Mouse (Mus musculus): ENCODE measurements around the gene Ocln.
"Not testable (repeated sequence)": the region's sequence is repeated elsewhere in the genome, so short reads cannot be mapped to it uniquely, and the experiment has no call there.

Gene Ocln

DNA sequence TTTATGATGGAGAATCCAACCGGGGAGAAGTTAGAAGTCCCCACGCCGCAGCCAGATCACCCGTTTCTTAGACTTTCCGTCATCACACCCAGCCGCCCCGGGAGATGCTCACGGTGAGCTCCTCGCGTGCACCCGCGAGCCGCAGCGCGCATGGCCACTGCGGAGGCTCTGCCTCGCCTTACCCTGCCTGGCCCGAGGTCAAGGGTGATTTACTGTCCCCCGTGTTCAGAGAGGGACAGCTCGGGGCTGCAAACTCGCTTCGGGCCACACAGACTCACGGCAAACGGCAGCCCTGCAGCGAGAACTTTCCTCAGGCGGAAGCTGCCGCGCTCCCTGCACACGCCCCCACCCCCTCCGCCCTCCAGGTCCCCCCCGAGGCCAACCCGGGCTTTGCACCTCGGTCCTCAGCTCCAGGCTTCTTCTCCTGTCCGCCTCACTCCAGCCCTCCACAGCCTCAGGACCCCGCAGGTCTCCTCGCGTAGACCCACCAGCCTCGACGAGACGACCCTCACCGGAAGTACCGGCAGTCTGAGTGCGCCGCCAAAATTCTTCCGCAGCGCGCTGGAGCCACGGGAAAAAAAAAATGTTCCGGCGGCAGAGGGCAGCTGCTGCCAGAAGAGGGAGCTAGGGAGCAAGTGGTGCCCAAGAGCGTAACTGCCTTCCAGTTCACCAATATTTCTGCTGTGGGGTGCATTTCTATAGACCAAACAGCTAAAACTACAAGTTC, 60.3 kb downstream of the Ocln start, which contains the start of gene Gtf2h2:
Gene Gtf2h2, minus strand, starts transcription at position 519 of the 727 bp plus-strand sequence.
- DNase-seq (ENCODE audit: low spot score in 2 of 2): peak; percentile 70 to 76

DNA sequence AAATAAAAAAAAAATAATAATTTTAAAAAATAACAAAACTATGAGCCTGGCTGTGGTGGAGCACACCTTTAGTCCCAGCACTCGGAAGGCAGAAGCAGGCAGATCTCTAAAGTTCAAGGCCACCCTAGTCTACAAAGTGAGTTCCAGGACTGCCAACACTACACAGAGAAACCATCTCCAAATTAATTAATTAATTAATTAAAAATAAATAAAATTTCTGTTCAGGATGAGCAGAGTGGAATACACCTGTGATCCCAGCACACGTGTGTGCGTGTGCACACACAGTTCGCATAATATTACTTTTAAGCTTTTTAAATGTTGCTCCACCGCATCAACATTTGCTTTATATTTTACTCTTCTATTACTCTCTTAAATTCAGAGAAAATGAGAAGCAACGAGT, 60.9 kb downstream of the Ocln start:
- DNase-seq (ENCODE audit: low spot score in 2 of 2): no peak

DNA sequence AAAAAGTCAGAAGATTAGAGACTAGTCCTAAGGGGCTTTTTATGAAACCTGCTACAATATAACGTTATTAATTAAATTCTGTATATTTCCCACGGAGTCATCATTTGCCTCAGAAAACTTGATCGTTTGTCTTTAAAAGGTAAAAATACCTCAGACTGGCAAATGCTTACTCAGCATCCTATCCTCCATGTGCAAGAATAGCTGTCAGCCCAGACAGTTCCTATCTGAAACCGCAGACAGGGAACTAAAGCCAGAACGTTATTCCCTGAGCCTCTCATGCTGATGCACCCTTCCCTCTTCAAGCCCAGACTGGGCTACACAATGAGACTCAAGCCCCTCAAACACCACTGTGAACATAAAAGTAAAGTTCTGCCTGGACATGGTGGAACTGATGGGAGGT, 62.1 kb downstream of the Ocln start:
- no peak for DNase-seq (ENCODE audit: low spot score in 2 of 2)

DNA sequence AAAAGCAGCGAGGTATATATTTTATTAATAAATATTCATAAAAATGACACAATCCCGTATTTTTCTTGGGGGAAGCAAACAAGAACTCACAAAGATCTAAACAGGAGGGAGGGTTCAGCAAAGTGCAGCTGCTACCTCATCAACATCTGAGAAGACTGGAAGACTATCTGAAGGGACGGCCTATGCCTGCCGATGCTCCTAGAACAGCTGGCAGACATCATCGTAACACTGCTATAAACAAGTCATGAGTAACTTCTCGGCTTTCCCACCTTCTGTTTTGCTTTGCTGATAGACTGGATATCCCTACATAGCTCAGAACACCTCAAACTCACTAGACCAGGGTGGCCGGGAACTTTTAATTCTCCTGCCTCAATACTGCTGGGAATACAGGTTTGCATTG, 68.9 kb downstream of the Ocln start:
- DNase-seq (ENCODE audit: low spot score in 2 of 2): no peak

DNA sequence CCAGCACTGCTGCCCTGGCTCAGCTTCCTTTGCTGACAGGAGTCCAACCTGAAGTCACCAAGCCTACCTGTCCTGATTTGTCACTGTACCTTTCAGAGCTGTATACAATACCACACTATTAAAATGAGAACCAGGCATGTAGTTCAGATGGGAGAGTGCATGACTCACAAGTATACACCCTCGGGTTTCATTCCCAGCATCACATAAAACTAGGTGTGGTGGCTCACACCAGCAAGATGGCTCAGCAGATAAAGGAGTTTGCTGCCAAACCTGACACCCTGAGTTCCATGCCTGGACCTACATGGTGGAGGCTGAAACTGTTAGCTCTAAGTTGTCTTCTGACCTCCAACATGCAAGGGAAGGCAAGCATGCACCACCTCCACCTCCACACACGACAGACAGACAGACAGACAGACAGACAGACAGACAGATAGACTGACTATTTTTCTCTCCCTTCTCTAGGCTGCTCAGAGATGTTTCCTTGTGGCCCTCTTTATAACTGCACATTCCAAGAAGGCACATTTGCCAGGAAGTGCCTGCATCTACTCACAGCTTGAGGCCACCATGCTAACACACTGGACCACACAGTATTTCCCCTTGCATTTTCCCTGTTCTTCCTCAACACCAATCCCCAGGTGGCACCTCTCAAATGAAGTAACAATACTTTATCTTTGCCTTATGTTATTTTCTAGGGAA, 88.8 kb downstream of the Ocln start:
- peak in 1 of 2 experiments; percentile 9 for DNase-seq (ENCODE audit: low spot score in 2 of 2)

DNA sequence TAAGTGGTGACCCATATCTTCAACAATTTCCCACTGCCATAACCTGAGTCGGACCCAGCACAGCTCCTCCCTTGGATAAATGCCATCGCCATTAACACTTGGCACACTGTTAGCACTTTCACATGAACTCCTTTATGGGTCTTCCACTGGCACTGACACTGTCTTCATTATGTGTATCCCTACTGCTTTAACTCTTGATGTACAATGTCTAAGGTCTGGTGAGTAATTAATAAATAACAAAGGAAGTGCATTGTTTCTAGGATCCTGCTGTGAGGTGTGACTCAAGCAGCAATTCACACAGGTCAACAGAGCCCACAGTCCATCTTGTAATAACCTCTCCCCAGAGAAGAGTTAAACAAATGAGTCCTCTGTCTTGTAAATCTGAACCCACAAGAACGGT, 91.2 kb downstream of the Ocln start:
- no peak for DNase-seq (ENCODE audit: low spot score in 2 of 2)

DNA sequence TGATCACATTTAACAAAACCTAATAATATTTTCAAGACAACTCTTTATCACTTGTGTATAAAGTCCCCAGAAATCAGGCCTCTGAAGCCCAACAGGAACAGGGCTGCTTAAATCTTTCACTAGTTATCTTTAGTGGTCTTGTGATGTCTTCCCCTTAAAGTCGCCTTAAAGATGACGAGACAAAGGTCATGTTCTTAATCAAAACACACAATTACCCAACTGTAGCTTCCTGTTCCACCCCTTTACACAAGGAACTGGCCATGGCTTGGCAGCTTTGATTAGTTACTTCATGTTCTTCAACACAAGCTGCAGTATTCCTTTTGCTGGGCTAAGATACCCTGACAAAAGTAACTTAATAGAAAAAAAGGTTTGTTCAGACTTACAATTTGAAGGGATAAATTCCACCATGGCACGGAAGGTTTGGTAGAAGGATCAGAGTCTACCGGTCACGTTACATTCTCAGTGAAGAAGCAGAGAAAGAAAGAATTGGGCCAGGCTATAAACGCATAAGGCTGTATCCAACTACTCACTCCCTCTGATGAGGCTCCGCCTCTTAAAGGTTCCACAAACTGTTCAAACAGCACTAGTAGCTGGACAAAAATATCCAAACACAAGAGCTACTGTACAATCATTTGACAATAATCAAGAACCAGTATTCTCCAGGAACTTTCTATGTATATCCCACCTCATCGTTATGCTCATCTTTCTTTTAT, 99.9 kb downstream of the Ocln start, which contains the start of gene Naip1:
Gene Naip1, minus strand, starts transcription at position 455 of the 713 bp plus-strand sequence.
- not testable (repeated sequence) for DNase-seq (ENCODE audit: low spot score in 2 of 2)

DNA sequence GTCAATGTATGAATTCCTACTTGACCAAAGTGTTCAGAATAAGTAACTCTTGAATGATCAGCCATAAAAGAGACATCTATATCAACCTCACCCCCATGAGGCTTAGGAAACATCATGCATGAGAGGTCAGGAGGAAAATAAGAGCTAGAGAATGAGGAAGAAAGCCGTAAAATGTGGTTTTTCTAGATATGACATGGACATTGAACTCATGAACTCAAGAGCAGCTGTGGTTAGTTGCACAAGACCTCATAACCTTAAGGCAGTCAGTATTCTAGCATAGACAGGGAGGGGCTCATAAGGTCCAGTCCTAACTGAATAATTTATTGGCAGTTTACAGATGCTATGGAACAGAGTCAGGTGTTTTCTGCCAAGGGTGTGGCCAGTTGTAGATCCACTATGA, 103.0 kb downstream of the Ocln start:
- DNase-seq (ENCODE audit: low spot score in 2 of 2): no peak
